Mouse (Mus musculus): ENCODE measurements around the gene Heatr1. TPM values are rescaled to one million over a fixed set of nuclear protein-coding genes. Genes with fewer than 3 reads are reported as not detected.

The Heatr1 gene
- polyA plus RNA-seq, 1 experiment = 20.8 TPM

DNA sequence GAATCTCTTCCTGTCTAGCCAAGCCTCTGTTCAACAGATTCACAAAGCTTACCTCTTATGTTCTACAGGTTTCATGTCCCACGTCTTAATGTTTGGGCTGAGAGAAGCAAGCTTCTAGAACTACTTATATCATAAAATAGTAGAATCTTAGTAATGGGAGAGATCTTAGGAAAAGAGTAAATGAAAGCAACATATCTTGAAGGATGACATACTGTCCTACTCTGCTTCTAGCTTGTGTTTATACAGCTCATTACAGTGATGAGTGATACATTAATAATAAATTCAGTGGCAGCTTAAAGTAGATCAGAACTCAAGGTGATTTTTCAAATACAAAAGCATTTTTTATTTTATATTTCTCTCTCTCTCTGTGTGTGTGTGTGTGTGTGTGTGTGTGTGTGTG is 70.0 kb downstream of the Heatr1 start, which contains the start of gene Lgals8:
Gene Lgals8, minus strand, starts transcription at position 101 of the 400 bp plus-strand sequence.
- Histone ChIP-seq H3K4me1 (ENCODE audit: control insufficient read depth, insufficient read depth, low read length) (no peaks in the 10 kb centered on the region; the same call in none of the 2 replicates), H3K36me3 (ENCODE audit: control insufficient read depth, insufficient read depth, low read length) (no peaks in the 10 kb centered on the region), H3K27ac (ENCODE audit: control insufficient read depth, insufficient read depth, low read depth, low read length) (no peak within 1 kb of the TSS), H3K27me3 (ENCODE audit: control insufficient read depth, insufficient read depth, low read length) (no peaks in the 10 kb centered on the region), H3K4me3 (ENCODE audit: control insufficient read depth, low read depth, low read length) (peak within 1 kb of the TSS; percentile 60)
- TF ChIP-seq POLR2A (IDR thresholded peaks at IDR 0.05; ENCODE audit: control insufficient read depth, low read depth, low read length) (no peak), CTCF (IDR thresholded peaks at IDR 0.05; ENCODE audit: control insufficient read depth, insufficient read depth, insufficient replicate concordance, low read depth, low read length) (no peak)

DNA sequence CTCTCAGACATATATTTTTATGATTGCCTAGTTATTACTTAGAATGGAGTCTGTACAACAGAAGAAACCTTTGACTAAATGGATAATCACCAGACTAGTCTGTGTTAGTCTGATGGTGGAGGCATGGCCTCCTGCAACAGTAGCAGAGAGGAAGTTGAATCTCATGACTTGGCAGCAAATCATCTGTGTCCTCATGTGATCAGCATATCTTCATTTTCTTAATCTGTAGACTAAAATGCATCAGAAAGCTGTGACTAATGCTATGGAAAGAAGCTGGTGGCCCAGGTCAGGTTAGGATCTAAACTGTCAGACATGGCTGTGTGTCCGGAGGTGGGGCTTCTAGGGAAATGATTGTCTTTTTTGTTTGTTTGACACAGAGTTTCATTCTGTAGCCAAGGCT is 73.7 kb downstream of the Heatr1 start:
- TF ChIP-seq CTCF (IDR thresholded peaks at IDR 0.05; ENCODE audit: control insufficient read depth, insufficient read depth, insufficient replicate concordance, low read depth, low read length) (no peak), POLR2A (IDR thresholded peaks at IDR 0.05; ENCODE audit: control insufficient read depth, low read depth, low read length) (no peak)
- no peak overlapping the region for H3K27ac ChIP-seq (ENCODE audit: control insufficient read depth, insufficient read depth, low read depth, low read length)
- H3K27me3 ChIP-seq (ENCODE audit: control insufficient read depth, insufficient read depth, low read length) = no peaks in the 10 kb centered on the region
- no peaks in the 10 kb centered on the region for H3K36me3 ChIP-seq (ENCODE audit: control insufficient read depth, insufficient read depth, low read length)
- H3K4me3 ChIP-seq (ENCODE audit: control insufficient read depth, low read depth, low read length) = no peak overlapping the region
- H3K4me1 ChIP-seq (ENCODE audit: control insufficient read depth, insufficient read depth, low read length) = no peaks in the 10 kb centered on the region

DNA sequence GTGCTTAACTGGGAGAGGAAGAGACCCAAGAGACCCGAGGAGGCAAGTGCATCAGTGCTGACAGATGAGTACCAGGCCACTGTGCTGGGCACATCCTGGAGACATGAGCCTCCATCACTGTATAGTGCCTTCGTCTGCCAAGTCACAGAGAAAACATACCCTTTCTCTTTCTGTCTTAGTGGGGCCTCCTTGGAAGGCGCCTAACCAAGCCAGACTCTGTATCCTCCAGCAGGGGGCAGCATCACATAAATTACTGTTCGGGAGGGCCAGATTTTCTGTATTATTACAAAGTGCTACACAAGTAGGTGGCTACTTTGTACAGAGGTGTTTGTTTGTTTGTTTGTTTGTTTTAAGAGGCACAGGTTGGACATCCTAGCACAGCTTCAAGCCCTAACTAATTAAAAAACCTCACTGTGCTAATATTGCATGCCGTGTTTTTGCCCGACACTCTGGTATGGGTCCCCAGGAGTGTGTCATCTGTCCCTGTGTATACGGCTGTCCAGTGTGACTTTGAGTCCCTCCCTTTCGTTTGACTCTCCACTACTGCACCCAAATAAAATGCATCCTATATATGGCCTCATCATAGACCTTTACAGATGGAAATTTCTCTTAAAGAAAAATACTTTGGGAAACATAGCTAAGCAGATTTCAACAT is 79.0 kb downstream of the Heatr1 start:
- Histone ChIP-seq H3K4me3 (ENCODE audit: control insufficient read depth, low read depth, low read length) (no peak overlapping the region), H3K4me1 (ENCODE audit: control insufficient read depth, insufficient read depth, low read length) (no peaks in the 10 kb centered on the region), H3K36me3 (ENCODE audit: control insufficient read depth, insufficient read depth, low read length) (no peaks in the 10 kb centered on the region), H3K27me3 (ENCODE audit: control insufficient read depth, insufficient read depth, low read length) (no peaks in the 10 kb centered on the region), H3K27ac (ENCODE audit: control insufficient read depth, insufficient read depth, low read depth, low read length) (no peak overlapping the region)
- peak; percentile 37; the same call in 1 of the 2 replicates for TF ChIP-seq CTCF (IDR thresholded peaks at IDR 0.05; ENCODE audit: control insufficient read depth, insufficient read depth, insufficient replicate concordance, low read depth, low read length)
- no peak for TF ChIP-seq POLR2A (IDR thresholded peaks at IDR 0.05; ENCODE audit: control insufficient read depth, low read depth, low read length)

DNA sequence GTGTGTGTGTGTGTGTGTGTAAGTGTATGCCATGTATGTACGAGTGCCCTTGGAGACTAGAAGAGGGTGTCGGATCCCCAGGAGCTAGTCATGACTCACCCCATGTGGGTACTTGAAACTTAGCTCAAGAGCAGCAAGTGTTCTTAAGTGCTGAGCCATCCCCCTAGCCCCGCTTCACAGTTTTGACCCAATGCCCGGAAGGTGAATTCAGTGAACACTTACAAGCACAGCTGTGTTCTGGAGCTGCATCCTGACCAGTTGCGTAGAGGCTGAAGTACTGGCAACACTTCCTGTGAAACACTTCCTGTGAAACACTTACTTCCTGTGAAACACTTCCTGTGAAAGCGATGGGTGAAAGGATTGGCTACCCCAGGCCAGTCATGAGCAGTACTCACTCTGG is 80.4 kb downstream of the Heatr1 start:
- Histone ChIP-seq H3K4me3 (ENCODE audit: control insufficient read depth, low read depth, low read length) (no peak overlapping the region), H3K4me1 (ENCODE audit: control insufficient read depth, insufficient read depth, low read length) (no peaks in the 10 kb centered on the region), H3K36me3 (ENCODE audit: control insufficient read depth, insufficient read depth, low read length) (no peaks in the 10 kb centered on the region), H3K27ac (ENCODE audit: control insufficient read depth, insufficient read depth, low read depth, low read length) (no peak overlapping the region), H3K27me3 (ENCODE audit: control insufficient read depth, insufficient read depth, low read length) (no peaks in the 10 kb centered on the region)
- TF ChIP-seq POLR2A (IDR thresholded peaks at IDR 0.05; ENCODE audit: control insufficient read depth, low read depth, low read length) (no peak), CTCF (IDR thresholded peaks at IDR 0.05; ENCODE audit: control insufficient read depth, insufficient read depth, insufficient replicate concordance, low read depth, low read length) (no peak)

DNA sequence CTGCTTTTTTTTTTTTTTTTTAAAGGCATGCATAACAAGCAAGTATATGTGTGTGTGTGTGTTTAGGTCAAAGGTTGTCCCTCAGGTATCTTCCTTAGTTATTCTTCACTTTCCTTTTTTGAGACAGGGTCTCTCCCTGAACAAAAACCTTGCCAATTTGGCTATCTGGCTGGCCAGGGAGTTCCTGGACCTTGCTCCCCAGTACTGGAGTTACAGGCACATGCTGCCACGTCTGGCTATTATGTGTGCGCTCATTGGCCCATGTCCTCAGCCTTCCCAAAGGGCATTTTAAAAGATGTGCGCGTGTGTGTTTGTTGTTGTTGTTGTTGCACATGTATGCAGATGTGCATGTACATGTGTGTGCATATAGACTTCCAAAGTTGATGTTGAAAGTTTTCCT is 82.1 kb downstream of the Heatr1 start:
- Histone ChIP-seq H3K36me3 (ENCODE audit: control insufficient read depth, insufficient read depth, low read length) (no peaks in the 10 kb centered on the region), H3K27ac (ENCODE audit: control insufficient read depth, insufficient read depth, low read depth, low read length) (no peak overlapping the region), H3K27me3 (ENCODE audit: control insufficient read depth, insufficient read depth, low read length) (no peaks in the 10 kb centered on the region), H3K4me3 (ENCODE audit: control insufficient read depth, low read depth, low read length) (no peak overlapping the region), H3K4me1 (ENCODE audit: control insufficient read depth, insufficient read depth, low read length) (no peaks in the 10 kb centered on the region)
- TF ChIP-seq CTCF (IDR thresholded peaks at IDR 0.05; ENCODE audit: control insufficient read depth, insufficient read depth, insufficient replicate concordance, low read depth, low read length) (no peak), POLR2A (IDR thresholded peaks at IDR 0.05; ENCODE audit: control insufficient read depth, low read depth, low read length) (no peak)

DNA sequence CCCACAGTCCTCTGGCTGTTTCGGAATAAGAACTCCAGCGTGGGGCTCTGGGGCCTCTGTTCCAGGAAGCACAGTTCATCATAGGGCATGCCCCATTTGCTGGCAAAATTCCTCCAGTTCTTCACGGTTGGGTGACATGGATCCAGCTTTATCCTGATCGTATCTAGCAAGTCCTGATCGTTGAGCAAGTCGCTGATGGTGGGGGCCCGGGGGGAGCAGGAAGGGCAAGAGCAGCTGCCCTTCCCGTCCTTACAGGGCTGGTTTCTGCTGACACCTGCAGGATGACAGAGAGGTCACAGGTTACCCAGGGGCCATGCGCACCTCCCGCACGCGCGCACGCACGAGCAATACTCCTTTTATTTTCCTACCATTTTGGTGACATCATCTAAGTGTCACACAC is 83.5 kb downstream of the Heatr1 start:
- no peaks in the 10 kb centered on the region for H3K27me3 ChIP-seq (ENCODE audit: control insufficient read depth, insufficient read depth, low read length)
- TF ChIP-seq CTCF (IDR thresholded peaks at IDR 0.05; ENCODE audit: control insufficient read depth, insufficient read depth, insufficient replicate concordance, low read depth, low read length) = no peak
- no peak for TF ChIP-seq POLR2A (IDR thresholded peaks at IDR 0.05; ENCODE audit: control insufficient read depth, low read depth, low read length)
- no peak overlapping the region for H3K27ac ChIP-seq (ENCODE audit: control insufficient read depth, insufficient read depth, low read depth, low read length)
- no peaks in the 10 kb centered on the region for H3K4me1 ChIP-seq (ENCODE audit: control insufficient read depth, insufficient read depth, low read length)
- H3K36me3 ChIP-seq (ENCODE audit: control insufficient read depth, insufficient read depth, low read length) = no peaks in the 10 kb centered on the region
- no peak overlapping the region for H3K4me3 ChIP-seq (ENCODE audit: control insufficient read depth, low read depth, low read length)

DNA sequence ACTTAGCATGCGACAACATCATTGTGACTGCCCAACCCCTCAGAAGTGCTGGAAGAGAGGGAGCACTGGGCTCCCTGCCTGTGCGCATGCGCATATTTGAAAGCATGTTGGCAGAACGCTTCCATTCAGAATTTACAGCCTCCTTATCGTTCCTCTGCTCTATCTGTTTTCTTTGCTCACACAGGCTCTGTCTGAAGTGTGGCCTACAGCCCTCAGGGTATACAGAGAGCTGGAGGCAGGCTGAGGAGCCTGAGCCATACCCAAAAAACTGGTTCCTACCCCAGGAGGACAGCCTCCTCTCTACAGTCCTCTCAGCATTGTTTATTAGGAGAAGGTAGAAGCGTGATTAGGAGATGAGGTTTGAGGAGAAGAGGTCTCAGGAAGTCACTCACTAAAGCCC is 85.0 kb downstream of the Heatr1 start:
- Histone ChIP-seq H3K36me3 (ENCODE audit: control insufficient read depth, insufficient read depth, low read length) (no peaks in the 10 kb centered on the region), H3K27me3 (ENCODE audit: control insufficient read depth, insufficient read depth, low read length) (no peaks in the 10 kb centered on the region), H3K27ac (ENCODE audit: control insufficient read depth, insufficient read depth, low read depth, low read length) (no peak overlapping the region), H3K4me1 (ENCODE audit: control insufficient read depth, insufficient read depth, low read length) (no peaks in the 10 kb centered on the region), H3K4me3 (ENCODE audit: control insufficient read depth, low read depth, low read length) (no peak overlapping the region)
- TF ChIP-seq CTCF (IDR thresholded peaks at IDR 0.05; ENCODE audit: control insufficient read depth, insufficient read depth, insufficient replicate concordance, low read depth, low read length) (no peak), POLR2A (IDR thresholded peaks at IDR 0.05; ENCODE audit: control insufficient read depth, low read depth, low read length) (no peak)

Data from testis, adult 2 months (tissue).